Mouse (Mus musculus) lung, adult 18-20 months (tissue): ENCODE measurements around the gene Pacsin1.
"Not testable (repeated sequence)": the region's sequence is repeated elsewhere in the genome, so short reads cannot be mapped to it uniquely, and the experiment has no call there.

ENCODE experiments used
- DNase-seq, 2 experiments: peaks; one replicate each; pipeline ENCODE4 v3.0.0; 2022; ENCODE audit warnings: mixed read lengths in 2 of 2

Pacsin1 gene

GRCm38 (mm10) chr17:27655089-27656010 lies at the start of gene Pacsin1:
Gene Pacsin1, plus strand, starts transcription at chr17:27655509.
- DNase-seq, result peak in 1 of 2 experiments; percentile 13

GRCm38 (mm10) chr17:27609576-27609975 lies 45.7 kb upstream of the Pacsin1 start:
- no peak for DNase-seq

- DNase-seq, result no peak
These were observed 44.4 kb upstream of the Pacsin1 start for GRCm38 (mm10) chr17:27610679-27611518.

- no peak for DNase-seq
These were observed 43.8 kb upstream of the Pacsin1 start for GRCm38 (mm10) chr17:27611519-27611884.

GRCm38 (mm10) chr17:27611994-27612393 lies 43.3 kb upstream of the Pacsin1 start:
- no peak for DNase-seq

- no peak for DNase-seq
These were observed 42.3 kb upstream of the Pacsin1 start for GRCm38 (mm10) chr17:27613016-27613415.

GRCm38 (mm10) chr17:27615388-27615787 lies 39.9 kb upstream of the Pacsin1 start:
- no peak for DNase-seq

- DNase-seq, result no peak
These were observed 34.1 kb upstream of the Pacsin1 start for GRCm38 (mm10) chr17:27621161-27621560.

GRCm38 (mm10) chr17:27621705-27622531 lies 33.4 kb upstream of the Pacsin1 start:
- no peak for DNase-seq

- DNase-seq, result peak; percentile 33 to 38
These were observed 32.5 kb upstream of the Pacsin1 start for GRCm38 (mm10) chr17:27622611-27623359.

GRCm38 (mm10) chr17:27623360-27624326 lies 31.7 kb upstream of the Pacsin1 start, which contains the start of gene Nudt3:
Gene Nudt3, minus strand, starts transcription at chr17:27623495.
- peak; percentile 87 to 89 for DNase-seq

GRCm38 (mm10) chr17:27625455-27626251 lies 29.7 kb upstream of the Pacsin1 start:
- no peak for DNase-seq

- DNase-seq, result no peak
These were observed 28.6 kb upstream of the Pacsin1 start for GRCm38 (mm10) chr17:27626681-27627080.

- DNase-seq, result no peak
These were observed 27.9 kb upstream of the Pacsin1 start for GRCm38 (mm10) chr17:27627451-27627850.

- DNase-seq, result no peak
These were observed 26.9 kb upstream of the Pacsin1 start for GRCm38 (mm10) chr17:27628376-27628775.

GRCm38 (mm10) chr17:27629249-27630020 lies 25.9 kb upstream of the Pacsin1 start:
- DNase-seq, result peak; percentile 76 to 83

GRCm38 (mm10) chr17:27634871-27635574 lies 20.3 kb upstream of the Pacsin1 start, which contains the start of gene RPS10-NUDT3:
Gene RPS10-NUDT3, minus strand, starts transcription at chr17:27635222.
- peak; percentile 89 to 90 for DNase-seq

- DNase-seq, result not testable (repeated sequence)
These were observed 19.8 kb upstream of the Pacsin1 start for GRCm38 (mm10) chr17:27635575-27635903.
